Mouse (Mus musculus): ENCODE results near the gene Phospho2. TPM values are rescaled to one million over a fixed set of nuclear protein-coding genes. Genes with fewer than 3 reads are reported as not detected.

Phospho2 gene
- 21.6 and 23.6 TPM in 2 replicates for polyA plus RNA-seq (2015; fragmentation: Nextera tagmentation; extraction: Ambion mirVana)

GRCm38 (mm10) chr2:69789429-69790069 is at the start of gene Phospho2, which contains the start of gene Ccdc173:
Gene Phospho2 (plus strand): TSS chr2:69789623.
Gene Ccdc173 (minus strand): TSS chr2:69789575.
- H3K9me3 ChIP-seq, result no peaks in the 10 kb centered on the region
- peak; percentile 93 for ATAC-seq (ENCODE audit: insufficient number of reproducible peaks, low FRiP score, low TSS enrichment, low read depth)
- H3K4me1 ChIP-seq, result peaks cover 6% of the 10 kb centered on the region
- H3K27me3 ChIP-seq, result no peaks in the 10 kb centered on the region
- WGBS, result 1% methylated on average over 48 of the region's 48 CpGs
- H3K4me3 ChIP-seq, result peak within 1 kb of the TSS; percentile 75
- H3K27ac ChIP-seq, result peak within 1 kb of the TSS; percentile 89
- peak within 1 kb of the TSS; percentile 60 for H3K9ac ChIP-seq
- peaks cover 14% of the 10 kb centered on the region for H3K36me3 ChIP-seq
- H3K4me2 ChIP-seq, result peak within 1 kb of the TSS; percentile 76

- no peak overlapping the region for H3K4me3 ChIP-seq
- H3K4me2 ChIP-seq, result no peak overlapping the region
- no peak overlapping the region for H3K27ac ChIP-seq
- 84% methylated on average over 1 of the region's 1 CpGs for WGBS
- H3K36me3 ChIP-seq, result peaks cover 54% of the 10 kb centered on the region
- ATAC-seq (ENCODE audit: insufficient number of reproducible peaks, low FRiP score, low TSS enrichment, low read depth), result no peak
- H3K4me1 ChIP-seq, result no peaks in the 10 kb centered on the region
- H3K9me3 ChIP-seq, result no peaks in the 10 kb centered on the region
- no peak overlapping the region for H3K9ac ChIP-seq
- H3K27me3 ChIP-seq, result no peaks in the 10 kb centered on the region
These were observed 44.3 kb upstream of the Phospho2 start for GRCm38 (mm10) chr2:69745091-69745490.

- Histone ChIP-seq H3K4me1 (no peaks in the 10 kb centered on the region), H3K27ac (no peak overlapping the region), H3K4me3 (no peak overlapping the region), H3K9ac (no peak overlapping the region), H3K4me2 (no peak overlapping the region), H3K27me3 (no peaks in the 10 kb centered on the region), H3K36me3 (0 out of 2 replicates have a peak, but pooled peaks cover 2% of the 10 kb centered on the region), H3K9me3 (no peaks in the 10 kb centered on the region)
- 81% methylated on average over 5 of the region's 5 CpGs for WGBS
- ATAC-seq (ENCODE audit: insufficient number of reproducible peaks, low FRiP score, low TSS enrichment, low read depth), result no peak
These were observed 28.4 kb upstream of the Phospho2 start for GRCm38 (mm10) chr2:69760980-69761379.

- H3K27me3 ChIP-seq, result no peaks in the 10 kb centered on the region
- no peak overlapping the region for H3K9ac ChIP-seq
- ATAC-seq (ENCODE audit: insufficient number of reproducible peaks, low FRiP score, low TSS enrichment, low read depth), result no peak
- WGBS, result 92% methylated on average over 4 of the region's 4 CpGs
- no peaks in the 10 kb centered on the region for H3K9me3 ChIP-seq
- H3K36me3 ChIP-seq, result 0 out of 2 replicates have a peak, but pooled peaks cover 2% of the 10 kb centered on the region
- H3K4me2 ChIP-seq, result no peak overlapping the region
- no peak overlapping the region for H3K4me3 ChIP-seq
- H3K4me1 ChIP-seq, result no peaks in the 10 kb centered on the region
- H3K27ac ChIP-seq, result no peak overlapping the region
These were observed 26.1 kb upstream of the Phospho2 start for GRCm38 (mm10) chr2:69763340-69763739.

GRCm38 (mm10) chr2:69764716-69765115 is 24.7 kb upstream of the Phospho2 start:
- Histone ChIP-seq H3K27ac (0 out of 2 replicates have a peak overlapping the region, but pooled peaks have one; percentile 5), H3K9me3 (no peaks in the 10 kb centered on the region), H3K4me3 (no peak overlapping the region), H3K36me3 (0 out of 2 replicates have a peak, but pooled peaks cover 2% of the 10 kb centered on the region), H3K4me1 (no peaks in the 10 kb centered on the region), H3K4me2 (no peak overlapping the region), H3K9ac (no peak overlapping the region), H3K27me3 (no peaks in the 10 kb centered on the region)
- 65% methylated on average over 1 of the region's 1 CpGs for WGBS
- no peak for ATAC-seq (ENCODE audit: insufficient number of reproducible peaks, low FRiP score, low TSS enrichment, low read depth)

GRCm38 (mm10) chr2:69773331-69773730 is 16.1 kb upstream of the Phospho2 start:
- Histone ChIP-seq H3K4me1 (no peaks in the 10 kb centered on the region), H3K27me3 (no peaks in the 10 kb centered on the region), H3K27ac (no peak overlapping the region), H3K9me3 (no peaks in the 10 kb centered on the region), H3K4me3 (no peak overlapping the region), H3K4me2 (no peak overlapping the region), H3K36me3 (no peaks in the 10 kb centered on the region), H3K9ac (no peak overlapping the region)
- WGBS, result 91% methylated on average over 3 of the region's 3 CpGs
- no peak for ATAC-seq (ENCODE audit: insufficient number of reproducible peaks, low FRiP score, low TSS enrichment, low read depth)

- ATAC-seq (ENCODE audit: insufficient number of reproducible peaks, low FRiP score, low TSS enrichment, low read depth), result no peak
These were observed 11.2 kb upstream of the Phospho2 start for GRCm38 (mm10) chr2:69777985-69778835.

GRCm38 (mm10) chr2:69778836-69779177 is 10.6 kb upstream of the Phospho2 start:
- no peak for ATAC-seq (ENCODE audit: insufficient number of reproducible peaks, low FRiP score, low TSS enrichment, low read depth)
- H3K4me2 ChIP-seq, result no peak overlapping the region
- no peak overlapping the region for H3K4me3 ChIP-seq
- H3K9ac ChIP-seq, result no peak overlapping the region
- peaks cover 4% of the 10 kb centered on the region; the same call in 1 of the 2 replicates for H3K36me3 ChIP-seq
- WGBS, result 44% methylated on average over 5 of the region's 5 CpGs
- H3K4me1 ChIP-seq, result no peaks in the 10 kb centered on the region
- no peak overlapping the region for H3K27ac ChIP-seq
- no peaks in the 10 kb centered on the region for H3K9me3 ChIP-seq
- no peaks in the 10 kb centered on the region for H3K27me3 ChIP-seq

More at GRCm38 (mm10) chr2:69777985-69778835, 11.2 kb upstream of the Phospho2 start:
- H3K9ac ChIP-seq, result no peak overlapping the region
- peaks cover 4% of the 10 kb centered on the region; the same call in 1 of the 2 replicates for H3K36me3 ChIP-seq
- H3K27me3 ChIP-seq, result no peaks in the 10 kb centered on the region
- 66% methylated on average over 7 of the region's 7 CpGs for WGBS
- no peaks in the 10 kb centered on the region for H3K9me3 ChIP-seq
- H3K4me1 ChIP-seq, result no peaks in the 10 kb centered on the region
- H3K4me2 ChIP-seq, result no peak overlapping the region
- H3K4me3 ChIP-seq, result no peak overlapping the region
- no peak overlapping the region for H3K27ac ChIP-seq

- Histone ChIP-seq H3K4me1 (peaks cover 6% of the 10 kb centered on the region), H3K27me3 (no peaks in the 10 kb centered on the region), H3K9ac (peak overlapping the region; percentile 46), H3K36me3 (peaks cover 10% of the 10 kb centered on the region), H3K4me3 (peak overlapping the region; percentile 75), H3K27ac (peak overlapping the region; percentile 89), H3K9me3 (no peaks in the 10 kb centered on the region), H3K4me2 (peak overlapping the region; percentile 76)
- ATAC-seq (ENCODE audit: insufficient number of reproducible peaks, low FRiP score, low TSS enrichment, low read depth), result peak; percentile 33; the same call in 1 of the 2 replicates
- 20% methylated on average over 9 of the region's 9 CpGs for WGBS
These were observed 449 bp upstream of the Phospho2 start for GRCm38 (mm10) chr2:69788974-69789373.

GRCm38 (mm10) chr2:69790285-69790684 is 862 bp downstream of the Phospho2 start:
- ATAC-seq (ENCODE audit: insufficient number of reproducible peaks, low FRiP score, low TSS enrichment, low read depth), result no peak
- Histone ChIP-seq H3K27ac (0 out of 2 replicates have a peak overlapping the region, but pooled peaks have one; percentile 89), H3K9me3 (no peaks in the 10 kb centered on the region), H3K36me3 (peaks cover 19% of the 10 kb centered on the region), H3K9ac (no peak overlapping the region), H3K4me2 (peak overlapping the region; percentile 76), H3K4me1 (peaks cover 6% of the 10 kb centered on the region), H3K4me3 (peak overlapping the region; percentile 75), H3K27me3 (no peaks in the 10 kb centered on the region)
- 1% methylated on average over 10 of the region's 10 CpGs for WGBS

- H3K4me3 ChIP-seq, result 0 out of 2 replicates have a peak overlapping the region, but pooled peaks have one; percentile 75
These were observed 1.3 kb downstream of the Phospho2 start for GRCm38 (mm10) chr2:69790722-69791121.

GRCm38 (mm10) chr2:69802911-69803312 is 13.5 kb downstream of the Phospho2 start:
- no peak for ATAC-seq (ENCODE audit: insufficient number of reproducible peaks, low FRiP score, low TSS enrichment, low read depth)
- Histone ChIP-seq H3K9me3 (no peaks in the 10 kb centered on the region), H3K9ac (no peak overlapping the region), H3K36me3 (no peaks in the 10 kb centered on the region), H3K4me2 (no peak overlapping the region), H3K4me1 (0 out of 2 replicates have a peak, but pooled peaks cover 2% of the 10 kb centered on the region), H3K4me3 (no peak overlapping the region), H3K27me3 (no peaks in the 10 kb centered on the region), H3K27ac (no peak overlapping the region)
- 56% methylated on average over 5 of the region's 5 CpGs for WGBS

More at GRCm38 (mm10) chr2:69790722-69791121, 1.3 kb downstream of the Phospho2 start:
- Histone ChIP-seq H3K4me1 (peaks cover 6% of the 10 kb centered on the region), H3K9ac (no peak overlapping the region), H3K36me3 (peaks cover 24% of the 10 kb centered on the region), H3K9me3 (no peaks in the 10 kb centered on the region), H3K4me2 (peak overlapping the region; percentile 76; the same call in 1 of the 2 replicates), H3K27ac (no peak overlapping the region), H3K27me3 (no peaks in the 10 kb centered on the region)
- WGBS, result 62% methylated on average over 4 of the region's 4 CpGs
- ATAC-seq (ENCODE audit: insufficient number of reproducible peaks, low FRiP score, low TSS enrichment, low read depth), result no peak

Data from limb, embryonic 15.5 days (tissue).